Mouse (Mus musculus) layer of hippocampus, adult 11-12 months (tissue): Measurements from ENCODE around the gene Myocos.
"Not testable (repeated sequence)": the region's sequence is repeated elsewhere in the genome, so short reads cannot be mapped to it uniquely, and the experiment has no call there.

Experiments used
- DNase-seq: peaks from one replicate; pipeline ENCODE4 v3.0.0; 2022; ENCODE audit warnings: low spot score

The Myocos gene

DNA sequence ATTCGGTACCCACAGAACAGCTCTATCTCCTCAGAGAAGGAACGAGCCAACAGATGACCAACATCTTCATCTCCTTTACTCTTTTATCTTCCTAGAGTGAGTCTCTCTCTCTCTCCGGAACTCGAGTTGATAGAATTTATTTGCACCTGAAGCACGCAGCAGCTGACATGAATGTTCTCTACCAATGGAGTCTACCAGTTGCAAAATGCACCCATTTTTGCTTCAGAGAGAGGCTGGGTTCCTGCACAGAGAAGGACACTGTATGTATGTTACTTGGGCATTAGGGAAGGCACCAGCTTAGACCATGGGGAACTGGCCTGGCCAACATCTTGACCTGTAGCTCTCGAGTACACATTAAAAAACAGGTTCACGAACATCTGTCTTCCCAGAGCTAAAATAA lies at the start of gene Myocos:
Gene Myocos, minus strand, starts transcription at position 101 of the 400 bp plus-strand sequence.
- no peak for DNase-seq

DNA sequence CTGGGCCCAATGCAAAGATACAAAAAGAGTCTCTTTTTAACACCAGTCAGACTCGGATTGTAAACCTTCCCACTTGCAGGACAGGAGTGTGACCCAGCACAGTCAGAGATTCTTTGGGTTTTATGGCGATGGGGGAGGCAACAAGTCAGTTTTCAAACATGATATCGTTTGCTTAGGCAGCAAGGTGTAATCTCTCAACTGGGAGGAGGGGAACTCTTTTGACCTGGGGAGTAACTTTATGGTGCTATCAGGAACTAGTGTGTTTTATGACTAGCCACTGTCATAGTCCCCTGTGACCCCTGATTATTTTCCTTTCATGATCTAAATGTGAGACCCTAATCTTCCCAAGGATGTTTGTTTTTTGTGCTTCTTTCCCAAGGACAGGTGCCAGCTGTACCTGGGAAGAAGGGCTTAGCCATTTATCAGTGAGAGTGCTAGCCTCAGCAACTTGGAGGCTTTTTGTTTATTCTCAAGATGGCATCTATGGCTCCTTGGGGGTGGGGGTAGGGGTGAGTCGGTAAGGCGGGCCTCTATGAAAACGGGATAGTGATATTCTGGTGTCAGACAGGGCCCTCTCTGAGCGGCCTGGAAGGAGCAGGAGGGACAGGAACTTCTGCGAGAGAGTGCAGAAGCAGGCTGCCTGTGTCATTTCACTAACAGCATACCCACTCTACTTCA lies 42.5 kb upstream of the Myocos start:
- DNase-seq = no peak

DNA sequence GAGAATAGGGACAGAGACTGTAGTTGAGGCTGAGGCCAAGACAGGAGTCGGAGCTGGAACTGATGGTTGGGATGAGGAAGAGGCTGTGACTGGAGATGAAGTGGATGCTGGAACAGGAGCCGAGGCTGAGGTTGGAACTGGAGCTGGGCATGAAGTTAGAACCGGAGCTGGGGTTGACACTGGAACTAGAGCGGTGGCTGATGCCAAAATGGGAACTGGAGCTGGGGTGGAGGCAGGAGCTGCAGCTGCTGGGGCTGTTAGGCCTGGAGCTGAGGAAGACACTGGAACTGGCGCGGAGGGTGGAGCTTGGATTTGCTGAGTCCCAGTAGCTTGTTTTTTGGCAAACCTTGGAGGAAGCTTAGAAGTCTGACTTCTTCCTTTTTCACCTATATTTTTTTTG lies 39.8 kb upstream of the Myocos start:
- DNase-seq = no peak

DNA sequence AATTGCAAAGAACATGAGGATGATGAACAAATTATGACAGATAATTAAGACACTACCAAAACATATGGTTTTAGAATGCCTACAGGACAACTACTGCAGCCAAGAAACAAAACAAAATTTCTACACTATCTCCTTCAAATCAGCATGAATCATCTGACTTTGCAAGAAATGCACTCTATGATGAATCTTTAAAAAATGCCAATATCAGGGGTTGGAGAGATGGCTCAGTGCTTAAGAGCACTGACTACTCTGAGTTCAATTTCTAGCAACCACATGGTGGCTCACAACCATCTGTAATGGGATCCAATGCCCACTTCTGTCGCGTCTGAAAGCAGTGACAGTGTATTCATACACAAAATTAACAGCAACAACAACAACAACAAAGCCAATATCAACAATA lies 35.7 kb upstream of the Myocos start:
- DNase-seq = no peak

DNA sequence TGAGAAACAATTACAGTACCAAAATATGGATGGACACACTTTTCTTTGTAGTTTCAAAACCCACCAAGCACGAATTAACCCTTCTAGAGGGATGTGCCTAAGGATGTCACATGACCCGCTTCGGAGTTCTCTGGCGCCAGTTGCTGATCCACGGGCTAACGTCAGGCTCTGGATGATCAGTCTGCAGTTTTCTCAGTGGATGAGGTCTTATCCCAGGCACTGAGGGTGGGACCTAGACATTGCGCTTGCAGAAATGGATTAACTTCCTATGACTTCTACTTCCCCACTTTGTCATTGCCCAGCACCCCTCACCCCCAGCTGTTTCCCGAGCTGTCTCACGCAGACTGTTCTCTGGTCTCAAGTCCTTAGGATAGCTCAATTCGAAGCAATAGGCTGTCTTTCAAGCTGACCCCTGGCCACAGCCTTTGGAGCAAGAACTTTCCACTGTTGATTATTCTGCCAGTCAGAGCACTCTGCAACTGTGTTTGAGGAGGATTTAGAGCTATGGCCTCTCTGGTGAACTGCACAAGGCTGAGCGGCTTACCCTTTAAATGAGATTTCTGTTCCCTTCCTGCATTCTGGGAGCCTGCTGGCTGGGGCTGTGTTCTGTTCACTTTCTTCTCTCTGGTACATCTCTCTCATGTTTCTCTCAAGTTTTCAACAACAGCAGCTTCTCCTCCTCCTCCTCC lies 7.6 kb upstream of the Myocos start:
- no peak for DNase-seq

DNA sequence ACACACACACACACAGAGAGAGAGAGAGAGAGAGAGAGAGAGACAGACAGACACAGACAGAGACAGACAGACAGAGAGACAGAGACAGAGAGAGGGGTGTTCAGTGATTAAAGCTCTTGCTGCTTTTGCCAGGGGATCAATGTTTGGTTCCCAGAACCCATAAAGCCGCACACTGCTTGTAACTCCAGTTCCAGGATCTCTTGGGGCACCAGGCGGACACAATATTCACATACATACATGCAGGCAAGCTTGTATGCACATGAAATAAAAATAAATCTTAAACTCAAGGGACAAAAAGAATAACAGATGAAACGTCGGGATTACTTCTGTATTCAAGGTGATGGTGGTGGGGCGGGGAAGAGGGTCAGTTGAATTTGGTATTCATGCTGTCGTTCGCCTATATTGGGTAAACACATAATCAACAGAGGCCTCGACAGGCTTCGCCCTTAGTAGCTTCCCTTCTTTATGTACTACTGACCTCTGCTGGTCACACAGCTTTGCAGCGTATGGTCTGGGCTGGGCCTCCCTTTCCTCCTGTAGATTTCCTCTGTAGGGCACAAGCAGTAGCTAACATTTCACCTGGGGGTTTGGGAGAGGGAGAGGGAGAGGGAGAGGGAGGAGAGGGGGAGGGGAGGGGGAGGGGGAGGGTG lies 6.9 kb upstream of the Myocos start:
- DNase-seq = peak; percentile 85

DNA sequence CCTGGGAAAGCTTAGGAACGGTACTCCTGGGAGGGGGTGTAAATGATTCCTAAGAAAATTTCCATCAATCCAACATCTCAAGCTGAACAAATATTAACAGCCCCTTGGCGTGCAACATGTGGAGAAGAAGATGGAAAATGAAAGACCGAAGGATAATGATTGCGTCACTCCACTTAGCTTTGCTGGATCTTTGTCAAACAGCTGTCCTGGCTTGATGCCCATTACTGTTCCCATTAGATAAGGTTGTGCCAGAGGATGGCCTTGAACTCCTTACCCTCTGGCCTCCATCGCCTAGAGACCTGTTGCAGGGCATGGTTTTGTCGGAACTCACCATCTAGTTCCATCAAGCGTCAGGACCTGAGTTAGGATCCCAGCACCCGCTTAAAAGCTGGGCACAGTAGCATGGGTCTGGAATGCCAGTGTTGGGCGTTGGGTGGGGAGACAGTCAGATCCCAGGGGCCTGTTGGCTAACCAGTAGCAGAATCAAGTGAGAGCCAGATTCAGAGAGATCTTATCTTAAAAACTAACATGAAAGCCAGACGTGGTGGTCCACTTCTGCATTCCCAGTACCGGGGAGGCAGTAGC lies 2.3 kb upstream of the Myocos start:
- DNase-seq = no peak

DNA sequence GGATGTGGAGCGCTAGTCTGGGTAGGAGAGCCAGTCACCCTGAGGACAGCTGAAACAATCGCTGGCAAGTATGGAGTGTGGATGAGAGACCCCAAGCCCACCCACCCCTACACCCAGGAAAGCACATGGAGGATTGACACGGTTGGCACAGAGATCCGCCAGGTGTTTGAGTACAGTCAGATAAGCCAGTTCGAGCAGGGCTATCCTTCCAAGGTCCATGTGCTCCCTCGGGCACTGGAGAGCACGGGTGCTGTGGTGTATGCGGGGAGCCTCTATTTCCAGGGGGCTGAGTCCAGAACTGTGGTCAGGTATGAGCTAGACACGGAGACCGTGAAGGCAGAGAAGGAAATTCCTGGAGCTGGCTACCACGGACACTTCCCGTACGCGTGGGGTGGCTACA lies 9.6 kb downstream of the Myocos start:
- DNase-seq = no peak

DNA sequence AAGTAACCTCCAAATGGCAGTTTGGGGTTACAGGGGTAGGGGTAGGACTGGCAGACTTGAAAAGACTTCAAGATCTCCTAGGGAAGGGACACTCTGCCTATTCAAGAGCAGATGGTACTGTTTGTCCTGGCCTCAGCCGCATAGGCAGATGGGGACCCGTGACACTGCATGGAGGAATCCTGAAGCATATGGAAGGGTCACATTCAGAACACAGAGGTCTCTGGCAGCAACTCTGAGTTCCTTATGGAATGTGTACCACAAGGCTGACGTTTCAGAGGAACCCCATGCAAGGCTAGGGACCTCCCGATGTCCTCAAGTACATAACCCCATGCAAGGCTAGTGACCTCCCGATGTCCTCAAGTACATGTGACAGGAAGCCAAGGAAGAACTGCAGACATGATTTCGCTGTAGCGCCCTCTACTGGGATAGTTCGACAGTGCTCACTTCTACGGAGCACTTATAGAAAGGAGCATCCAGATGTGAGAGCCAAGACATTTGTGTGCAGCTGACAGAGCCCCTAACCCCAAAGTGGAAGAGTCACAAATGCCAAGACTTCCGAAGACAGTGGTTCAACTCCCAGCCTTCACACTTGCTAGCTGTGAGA lies 11.8 kb downstream of the Myocos start:
- DNase-seq = no peak

DNA sequence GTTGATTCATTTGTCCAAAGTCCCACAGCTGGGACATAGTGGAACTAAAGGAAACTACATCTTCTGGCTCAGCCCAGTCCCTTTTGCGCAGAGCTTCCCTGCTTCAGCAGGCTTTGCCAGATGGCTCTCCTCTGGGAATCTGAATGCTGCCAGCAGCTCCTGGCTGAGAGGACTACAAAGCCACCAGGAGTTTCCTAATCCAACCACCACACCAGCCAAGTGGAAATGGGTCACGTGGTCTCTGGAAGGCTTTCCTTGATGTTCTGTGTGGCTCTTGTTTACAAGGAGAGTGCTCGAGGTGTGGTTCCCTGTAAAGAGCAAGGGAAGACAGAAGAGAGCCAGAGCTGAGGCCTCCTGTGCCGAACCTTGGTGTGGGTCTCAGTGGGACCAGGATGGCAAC lies 14.3 kb downstream of the Myocos start:
- peak; percentile 65 for DNase-seq

DNA sequence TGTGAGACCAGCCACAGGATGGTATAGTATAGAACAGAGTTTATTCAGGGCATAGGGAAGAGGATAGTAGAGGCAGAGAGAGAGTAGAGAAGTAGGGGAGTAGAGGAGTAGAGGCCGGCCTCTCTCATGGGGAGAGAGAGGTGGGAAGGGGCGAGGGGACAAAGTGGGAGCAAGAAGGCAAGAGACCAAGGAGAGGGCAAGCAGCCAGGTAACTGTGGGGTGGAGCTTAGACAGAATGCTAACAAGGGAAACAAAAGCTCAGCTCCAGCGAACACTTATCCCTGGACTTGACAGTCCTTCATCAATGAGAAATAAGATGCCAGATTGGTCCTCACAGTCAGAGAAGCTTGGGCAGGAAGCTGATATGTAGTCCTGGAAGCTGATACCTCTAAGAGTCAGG lies 15.4 kb downstream of the Myocos start:
- no peak for DNase-seq

DNA sequence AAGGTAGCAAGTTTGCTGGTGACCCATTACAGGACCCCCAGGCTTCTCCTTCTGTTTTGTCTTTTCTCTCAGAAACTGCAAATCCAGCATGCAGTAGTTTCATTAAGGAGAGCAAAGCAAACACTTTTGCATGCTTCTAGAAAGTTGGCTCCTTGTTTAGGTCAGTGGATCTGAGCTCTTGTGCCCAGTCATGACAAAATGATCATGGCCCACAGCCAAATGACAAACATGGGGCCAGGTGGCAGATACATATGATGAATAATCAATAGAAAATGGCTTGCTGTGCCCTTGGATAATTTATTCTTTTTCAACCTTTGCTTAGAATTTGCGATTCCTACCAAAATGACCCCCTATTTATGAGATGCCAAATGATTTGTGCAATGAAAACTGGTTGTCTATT lies 18.2 kb downstream of the Myocos start:
- no peak for DNase-seq

DNA sequence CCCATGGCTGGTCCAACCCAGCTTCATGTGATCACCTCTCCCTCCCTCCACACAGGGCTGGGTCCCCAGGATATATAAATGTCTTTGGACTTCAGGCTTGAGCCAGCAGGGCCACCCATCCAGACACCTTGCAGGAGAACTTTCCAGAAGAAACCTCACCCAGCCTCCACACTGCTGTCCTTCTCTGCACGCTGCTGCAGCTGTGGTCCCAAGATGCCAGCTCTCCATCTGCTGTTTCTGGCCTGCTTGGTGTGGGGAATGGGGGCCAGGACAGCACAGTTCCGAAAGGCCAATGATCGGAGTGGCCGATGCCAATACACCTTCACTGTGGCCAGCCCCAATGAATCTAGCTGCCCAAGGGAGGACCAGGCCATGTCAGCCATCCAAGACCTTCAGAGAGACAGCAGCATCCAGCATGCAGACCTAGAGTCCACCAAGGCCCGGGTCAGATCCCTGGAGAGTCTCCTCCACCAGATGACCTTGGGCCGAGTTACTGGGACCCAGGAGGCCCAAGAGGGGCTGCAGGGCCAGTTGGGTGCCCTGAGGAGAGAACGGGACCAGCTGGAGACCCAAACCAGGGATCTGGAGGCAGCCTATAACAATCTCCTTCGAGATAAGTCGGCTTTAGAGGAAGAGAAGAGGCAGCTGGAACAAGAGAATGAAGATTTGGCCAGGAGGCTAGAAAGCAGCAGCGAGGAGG lies 18.8 kb downstream of the Myocos start, which contains the start of gene Myoc:
Gene Myoc, plus strand, starts transcription at position 105 of the 700 bp plus-strand sequence.
- DNase-seq = no peak

DNA sequence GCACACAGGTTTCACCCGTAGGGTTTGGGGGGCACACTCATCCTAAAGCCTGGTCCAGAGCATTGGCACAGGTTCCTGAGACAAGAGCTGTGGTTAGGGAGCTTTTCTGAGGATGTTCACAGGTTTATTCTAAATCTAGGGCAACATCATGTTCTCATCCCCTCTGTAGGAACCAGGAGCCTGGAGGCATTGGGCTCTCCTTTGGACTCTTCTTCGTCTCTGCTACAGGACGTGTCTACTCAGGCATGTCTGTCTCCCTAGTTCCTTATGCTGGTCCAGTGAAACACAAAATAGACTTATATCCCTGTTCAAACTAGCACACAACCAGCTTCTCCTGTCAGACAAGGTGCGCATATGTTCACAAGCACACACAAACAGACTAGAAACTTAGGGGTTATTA lies 19.5 kb downstream of the Myocos start:
- no peak for DNase-seq

DNA sequence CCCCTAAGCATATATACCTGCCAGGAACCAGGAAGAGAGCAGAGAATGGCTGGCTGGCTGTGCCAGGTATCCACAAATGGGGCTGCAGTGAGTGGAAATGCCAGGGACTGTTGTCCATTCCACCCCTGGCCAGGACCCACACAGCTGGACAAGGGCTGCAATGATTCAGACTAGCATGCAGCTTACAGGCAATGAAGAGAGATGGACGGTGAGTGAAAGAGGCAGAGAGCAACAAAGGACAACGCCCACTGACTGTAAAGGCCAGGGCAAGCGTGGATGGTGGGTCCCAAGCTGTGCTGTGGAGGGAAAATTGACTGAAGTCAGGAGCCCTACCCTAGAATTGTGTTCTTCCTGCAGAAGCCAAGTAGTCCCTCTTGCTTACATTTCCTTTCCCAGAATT lies 21.5 kb downstream of the Myocos start:
- DNase-seq = no peak

DNA sequence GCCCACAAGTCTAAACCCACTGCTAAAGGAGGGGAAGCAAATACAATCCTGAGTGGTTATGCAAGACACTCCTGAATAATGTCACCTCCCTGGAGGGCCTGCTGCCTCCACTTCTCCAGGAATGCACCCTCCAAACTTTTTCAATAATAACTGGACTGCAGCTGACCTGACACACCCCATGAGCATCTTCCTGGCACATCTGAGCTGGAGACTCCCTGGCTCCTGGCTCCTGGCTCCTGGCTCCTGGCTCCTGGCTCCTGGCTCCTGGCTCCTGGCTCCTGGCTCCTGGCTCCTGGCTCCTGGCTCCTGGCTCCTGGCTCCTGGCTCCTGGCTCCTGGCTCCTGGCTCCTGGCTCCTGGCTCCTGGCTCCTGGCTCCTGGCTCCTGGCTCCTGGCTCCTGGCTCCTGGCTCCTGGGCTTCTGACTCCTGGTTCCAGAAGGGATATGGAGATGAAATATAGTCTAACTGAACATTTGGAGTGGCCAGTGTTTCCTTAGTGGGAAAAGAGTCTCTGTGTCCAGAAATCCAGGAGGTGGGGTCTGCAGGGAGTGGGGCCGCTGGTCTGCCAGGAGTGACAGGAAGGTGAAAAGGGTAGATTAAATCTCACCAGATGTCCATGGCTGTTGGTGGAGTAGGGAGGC lies 22.6 kb downstream of the Myocos start:
- not testable (repeated sequence) for DNase-seq

DNA sequence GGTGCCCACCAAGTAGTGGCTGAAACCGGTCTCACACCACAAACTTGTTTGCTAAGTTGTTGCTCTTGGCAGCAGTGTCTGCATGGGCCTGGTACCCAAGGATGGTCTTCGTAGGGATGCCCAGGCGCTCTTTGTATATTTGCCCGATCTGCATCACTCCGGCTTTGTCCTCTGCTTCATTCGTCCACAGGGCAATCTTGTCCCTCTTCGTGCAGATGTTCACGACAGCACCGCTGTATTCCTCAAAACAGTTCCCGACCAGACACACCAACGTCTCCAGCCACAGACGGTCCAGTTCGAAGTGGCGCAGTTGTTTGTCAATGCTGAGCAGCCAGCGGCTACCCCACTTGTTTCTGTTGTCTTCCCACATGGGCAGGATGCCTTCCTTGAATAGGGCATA lies 29.7 kb downstream of the Myocos start:
- DNase-seq = not testable (repeated sequence)

DNA sequence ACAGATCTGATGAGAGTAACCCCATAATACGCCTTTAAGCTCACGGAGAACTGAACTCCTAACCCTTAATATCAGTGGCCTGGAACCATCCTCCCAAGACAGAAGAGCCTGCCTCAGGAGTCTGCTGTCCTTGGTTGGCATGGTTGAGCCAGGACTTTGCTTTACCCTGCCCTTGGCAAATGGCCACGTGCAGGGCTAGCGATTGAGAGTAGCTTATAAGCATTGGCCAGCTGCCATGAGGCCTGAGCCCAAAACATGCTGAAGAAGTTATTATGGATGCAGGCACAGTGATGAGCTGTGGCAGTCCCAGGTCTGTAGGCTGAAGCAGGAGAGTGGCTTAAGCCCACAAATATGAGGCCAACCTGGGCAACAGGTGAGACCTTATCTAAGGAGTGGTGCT lies 30.2 kb downstream of the Myocos start:
- DNase-seq = not testable (repeated sequence)

DNA sequence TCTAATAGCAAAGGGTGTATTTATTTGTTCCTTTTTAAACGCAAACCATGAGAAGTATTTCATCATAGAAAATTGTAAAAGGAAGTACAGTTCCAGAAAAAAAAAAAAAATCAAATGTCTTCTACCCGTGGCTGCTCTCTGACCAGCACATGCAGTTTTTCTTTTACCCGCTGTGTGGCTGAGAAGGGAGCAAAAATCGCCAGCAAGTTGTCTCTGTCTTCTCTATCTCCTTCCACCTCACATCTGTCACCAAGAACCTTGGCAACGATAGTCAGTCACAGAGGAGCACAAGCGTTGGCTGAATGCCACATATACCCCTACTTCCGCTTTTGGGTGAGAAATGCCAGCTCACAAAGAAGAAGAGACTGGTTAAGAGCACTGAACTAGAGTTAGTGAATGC lies 32.8 kb downstream of the Myocos start:
- DNase-seq = no peak

DNA sequence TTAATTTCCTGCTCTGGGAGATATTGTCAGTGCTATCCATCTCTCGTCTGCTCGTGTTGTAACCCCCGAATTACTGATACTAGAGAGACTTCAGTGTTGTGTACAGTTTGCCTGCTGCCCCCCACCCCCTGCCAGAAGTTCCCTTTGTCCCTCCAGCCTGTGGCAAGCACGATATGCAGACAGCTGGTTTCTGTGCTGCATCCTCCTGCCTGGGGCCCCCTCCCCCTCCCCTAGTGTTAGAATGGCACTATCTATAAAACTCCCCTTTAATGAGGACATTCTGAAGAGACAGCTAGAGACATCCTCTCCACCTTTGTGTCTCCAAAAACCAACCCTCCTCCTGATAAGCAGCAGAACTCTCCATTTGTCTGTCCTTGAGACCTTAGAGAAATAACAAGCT lies 34.1 kb downstream of the Myocos start:
- no peak for DNase-seq

DNA sequence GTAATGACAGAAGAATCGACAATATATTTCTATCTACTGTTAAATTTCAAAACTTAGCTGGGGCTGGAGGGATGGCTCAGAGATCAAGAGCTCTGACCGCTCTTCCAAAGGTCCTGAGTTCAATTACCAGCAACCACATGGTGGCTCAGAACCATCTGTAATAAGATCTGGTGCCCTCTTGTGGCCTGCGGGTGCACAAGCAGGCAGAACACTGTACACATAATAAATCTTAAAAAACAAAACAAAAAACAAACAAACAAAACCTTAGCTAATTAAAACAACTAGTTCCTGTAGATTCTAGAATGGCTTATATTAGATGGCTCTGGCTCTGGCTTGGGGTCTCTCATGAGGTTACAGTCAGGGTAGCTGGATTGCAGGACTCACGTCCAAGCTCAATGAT lies 37.5 kb downstream of the Myocos start:
- DNase-seq = no peak
